Mouse (Mus musculus): ENCODE results near the gene Adamts15.

DNA sequence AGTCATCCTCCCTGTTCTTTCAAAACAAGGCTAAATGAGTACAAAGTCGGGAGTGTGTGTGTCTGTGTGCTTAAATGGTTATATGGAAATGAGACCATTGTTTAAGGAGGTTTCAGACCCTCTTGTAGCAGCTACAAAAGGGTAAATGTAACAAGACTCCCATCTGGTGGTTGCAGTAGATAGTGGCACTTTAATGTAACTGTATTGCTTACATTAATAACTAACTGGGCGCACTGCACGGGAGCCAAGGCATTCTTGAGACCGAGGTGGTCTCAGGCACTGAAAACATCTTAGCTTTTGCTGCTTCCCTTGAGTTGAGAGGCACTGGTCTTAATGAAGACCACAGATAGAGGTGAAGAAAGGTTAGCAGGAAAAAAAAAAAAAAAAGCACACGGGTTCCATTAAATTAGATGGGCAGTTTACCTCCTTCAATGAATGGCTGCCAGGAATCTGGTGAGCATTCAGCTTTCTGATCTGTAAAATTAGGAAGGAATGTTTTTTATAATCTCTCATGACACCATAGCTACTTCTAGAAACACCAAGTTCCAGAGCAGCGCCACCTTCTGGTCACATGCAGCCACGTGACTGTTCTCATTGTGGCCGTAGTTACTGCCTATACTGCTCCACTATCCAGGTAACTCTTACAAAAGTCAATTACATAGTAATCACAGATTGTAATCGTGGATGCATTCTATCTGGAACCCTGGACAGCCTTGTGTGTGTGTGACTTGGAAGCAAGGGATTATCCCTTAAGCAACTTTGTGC is 14.6 kb upstream of the Adamts15 start:
- peak; percentile 41 for TF ChIP-seq CTCF (conservative IDR thresholded peaks at IDR 0.05; ENCODE audit: low read length)
- no peak for TF ChIP-seq POU5F1 (IDR thresholded peaks at IDR 0.05; ENCODE audit: borderline replicate concordance, low read length)
- TF ChIP-seq NANOG (IDR thresholded peaks at IDR 0.05; ENCODE audit: borderline replicate concordance, low read length), result no peak

All from E14TG2a.4 (cell line).